Mouse (Mus musculus) CD4-positive naive resting alpha-beta T cell, adult 57 days (primary cell): ENCODE data around the gene Slco1a5. TPM values are rescaled to one million over a fixed set of nuclear protein-coding genes. Genes with fewer than 3 reads are reported as not detected.

Source experiments
- total RNA-seq: library from RNA; stranded (reverse); gene quantifications from one replicate; pipeline ENCODE4 v1.2.4, GENCODE M21; 2023

Slco1a5 gene
- total RNA-seq = not detected

DNA sequence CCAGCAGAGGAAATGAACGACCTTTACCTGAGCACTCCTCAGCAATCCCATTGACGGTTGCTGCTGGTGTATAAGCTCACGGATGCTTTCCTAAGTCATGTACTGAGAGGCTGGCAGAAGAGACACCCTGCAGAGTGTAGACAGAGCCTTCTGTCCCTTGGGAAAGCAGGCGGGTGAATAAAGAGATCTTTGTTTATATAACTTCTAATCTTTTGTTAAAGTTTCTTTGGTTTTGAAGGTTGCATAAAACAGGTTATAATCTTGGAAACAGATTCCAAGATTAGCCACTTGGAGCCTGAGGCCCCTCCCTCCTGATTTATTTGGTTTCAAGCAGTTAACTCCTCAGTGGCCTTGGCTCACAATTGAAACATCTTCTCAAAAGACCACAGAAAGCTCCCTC, at the start of gene Slco1a5:
Gene Slco1a5, minus strand, starts transcription at position 101 of the 400 bp plus-strand sequence.

GRCm38 (mm10) chr6:142345440-142346038, 22.8 kb upstream of the Slco1a5 start, which contains the start of gene Pyroxd1:
TSS of gene Pyroxd1 (plus strand) at chr6:142345654.

GRCm38 (mm10) chr6:142298098-142298497, 24.7 kb downstream of the Slco1a5 start, which contains the start of gene Iapp:
TSS of gene Iapp (plus strand) at chr6:142298423.

DNA sequence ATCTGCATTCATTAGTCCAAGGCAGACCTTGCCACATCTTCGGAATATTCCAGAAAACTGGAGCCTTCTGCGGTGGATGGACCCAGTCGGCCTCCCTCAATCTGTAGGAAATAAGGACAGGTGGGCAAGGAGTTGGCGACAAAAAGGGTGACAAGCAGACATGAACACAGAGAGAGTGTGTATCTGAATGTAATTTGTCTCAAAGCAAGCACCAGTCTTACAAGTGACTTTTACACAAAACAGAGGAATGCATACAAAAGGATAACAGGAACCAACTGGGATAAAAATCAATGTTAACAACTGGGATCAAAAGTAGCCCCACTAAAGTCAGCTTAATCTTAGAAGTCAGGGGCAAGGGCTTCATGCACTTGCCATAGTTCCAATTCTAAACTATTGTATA, 114.4 kb downstream of the Slco1a5 start, which contains the start of gene Slco1a6:
Gene Slco1a6, minus strand, starts transcription at position 101 of the 400 bp plus-strand sequence.

Other genes with a start within 250 kb of the Slco1a5 start
- 4.0 TPM for gene Slco1a6, start 114.5 kb downstream of the Slco1a5 start, total RNA-seq
- gene Iapp, start 24.6 kb downstream of the Slco1a5 start, total RNA-seq = not detected
- 25.4 TPM for gene Pyroxd1, start 22.7 kb upstream of the Slco1a5 start, total RNA-seq
- gene Recql, start 64.1 kb upstream of the Slco1a5 start, total RNA-seq = 35.5 TPM
- 26.7 TPM for gene Golt1b, start 64.2 kb upstream of the Slco1a5 start, total RNA-seq
- gene Spx, start 90.5 kb upstream of the Slco1a5 start, total RNA-seq = 0.41 TPM
- gene Gys2, start 150.1 kb upstream of the Slco1a5 start, total RNA-seq = not detected
- 32.8 TPM for gene Ldhb, start 185.0 kb upstream of the Slco1a5 start, total RNA-seq
- 0.33 TPM for gene Kcnj8, start 248.6 kb upstream of the Slco1a5 start, total RNA-seq